Mouse (Mus musculus) stomach, embryonic 15.5 days (tissue): Measurements from ENCODE around the gene Noxo1. TPM values are rescaled to one million over a fixed set of nuclear protein-coding genes. Genes with fewer than 3 reads are reported as not detected.

Experiments
- ATAC-seq: fragments of 200-750 bp; cut with Nextera tagmentation; 2 replicates; pipeline ENCODE4 v1.8.0; 2017; ENCODE audit warnings: low read depth, moderate number of reproducible peaks, moderate TSS enrichment; ENCODE audit not compliant: insufficient read depth, low FRiP score
- H3K27ac ChIP-seq: fragments of 300-500 bp; sonication (generic); 2 replicates; pipeline ENCODE4 v1.5.1; 2015; ENCODE audit warnings: mild to moderate bottlenecking, inconsistent platforms
- H3K27me3 ChIP-seq: fragments of 300-500 bp; sonication (generic); replicated peaks from 2 replicates; pipeline ENCODE4 v1.6.1; 2015; ENCODE audit warnings: inconsistent platforms
- H3K36me3 ChIP-seq: fragments of 300-500 bp; sonication (generic); 2 replicates; pipeline ENCODE4 v1.6.1; 2015; ENCODE audit warnings: inconsistent platforms
- H3K4me1 ChIP-seq: fragments of 300-500 bp; sonication (generic); 2 replicates; pipeline ENCODE4 v1.6.1; 2015; ENCODE audit warnings: inconsistent platforms
- H3K4me2 ChIP-seq: fragments of 300-500 bp; sonication (generic); 2 replicates; pipeline ENCODE4 v1.6.1; 2015; ENCODE audit warnings: mild to moderate bottlenecking, inconsistent platforms
- H3K4me3 ChIP-seq: fragments of 300-500 bp; sonication (generic); replicated peaks from 2 replicates; pipeline ENCODE4 v1.5.1; 2015; ENCODE audit warnings: inconsistent platforms
- H3K9ac ChIP-seq: fragments of 300-500 bp; sonication (generic); 2 replicates; pipeline ENCODE4 v1.6.1; 2015; ENCODE audit warnings: inconsistent platforms
- H3K9me3 ChIP-seq: fragments of 300-500 bp; sonication (generic); 2 replicates; pipeline ENCODE4 v1.6.1; 2016; ENCODE audit warnings: inconsistent platforms
- WGBS: fragments of 180-500 bp; shearing (Covaris S2); methylation state at CpG from one replicate; pipeline ENCODE4 v1.1.7; 2015; 5-methylcytosine and 5-hydroxymethylcytosine counted together
- polyA plus RNA-seq: library from polyadenylated mRNA; unstranded; fragments of >200 nt; fragmentation: Nextera tagmentation; extraction: Ambion mirVana; gene quantifications from 2 replicates; pipeline ENCODE4 v1.2.1, GENCODE M21; 2015

The Noxo1 gene
- polyA plus RNA-seq, 1 experiment from 2014 or later: 3.5 TPM

GRCm38 (mm10) chr17:24722220-24722924 is 26.3 kb downstream of the Noxo1 start:
- Histone ChIP-seq H3K4me3 (peak overlapping the region; percentile 86; the same call in 1 of the 2 replicates), H3K27me3 (no peaks in the 10 kb centered on the region), H3K36me3 (peaks cover 19% of the 10 kb centered on the region), H3K9ac (no peak overlapping the region), H3K9me3 (no peaks in the 10 kb centered on the region), H3K4me1 (peaks cover 20% of the 10 kb centered on the region), H3K27ac (peak overlapping the region; percentile 90; the same call in 1 of the 2 replicates), H3K4me2 (peak overlapping the region; percentile 80)
- 30% methylated on average over 13 of the region's 13 CpGs for WGBS
- no peak for ATAC-seq

GRCm38 (mm10) chr17:24723122-24723880 is 27.3 kb downstream of the Noxo1 start:
- H3K9me3 ChIP-seq: no peaks in the 10 kb centered on the region
- peaks cover 20% of the 10 kb centered on the region for H3K4me1 ChIP-seq
- peak overlapping the region; percentile 77 for H3K9ac ChIP-seq
- peak overlapping the region; percentile 80 for H3K4me2 ChIP-seq
- no peak for ATAC-seq
- H3K4me3 ChIP-seq: peak overlapping the region; percentile 86
- H3K27me3 ChIP-seq: no peaks in the 10 kb centered on the region
- peak overlapping the region; percentile 90 for H3K27ac ChIP-seq
- H3K36me3 ChIP-seq: peaks cover 18% of the 10 kb centered on the region
- WGBS: 2% methylated on average over 12 of the region's 12 CpGs

GRCm38 (mm10) chr17:24723881-24724180 is 27.8 kb downstream of the Noxo1 start:
- Histone ChIP-seq H3K4me3 (peak overlapping the region; percentile 86), H3K27ac (peak overlapping the region; percentile 90), H3K9me3 (no peaks in the 10 kb centered on the region), H3K4me1 (peaks cover 20% of the 10 kb centered on the region), H3K4me2 (peak overlapping the region; percentile 80), H3K9ac (peak overlapping the region; percentile 77), H3K36me3 (peaks cover 14% of the 10 kb centered on the region), H3K27me3 (no peaks in the 10 kb centered on the region)
- ATAC-seq: peak; percentile 3; the same call in 1 of the 2 replicates
- WGBS: 0% methylated on average over 15 of the region's 15 CpGs

- ATAC-seq: peak; percentile 73
- Histone ChIP-seq H3K4me1 (peaks cover 20% of the 10 kb centered on the region), H3K9me3 (no peaks in the 10 kb centered on the region), H3K4me2 (peak within 1 kb of the TSS; percentile 80), H3K27me3 (no peaks in the 10 kb centered on the region), H3K4me3 (peak within 1 kb of the TSS; percentile 86), H3K27ac (peak within 1 kb of the TSS; percentile 90), H3K9ac (peak within 1 kb of the TSS; percentile 77), H3K36me3 (peaks cover 14% of the 10 kb centered on the region)
- under 1% methylated on average over 30 of the region's 30 CpGs for WGBS
These were observed 28.1 kb downstream of the Noxo1 start, which contains the start of gene Ndufb10 for GRCm38 (mm10) chr17:24724184-24724583. Gene Ndufb10 (minus strand): TSS chr17:24724478.

- WGBS: 76% methylated on average over 3 of the region's 3 CpGs
These were observed 29.8 kb downstream of the Noxo1 start for GRCm38 (mm10) chr17:24725637-24726390.

GRCm38 (mm10) chr17:24727618-24728017 is 31.6 kb downstream of the Noxo1 start, which contains the start of gene Rpl3l:
Gene Rpl3l (plus strand): TSS chr17:24727820.
- WGBS: 63% methylated on average over 2 of the region's 2 CpGs
- H3K9ac ChIP-seq: no peak within 1 kb of the TSS
- 0 out of 2 replicates have a peak, but pooled peaks cover 2% of the 10 kb centered on the region for H3K36me3 ChIP-seq
- no peaks in the 10 kb centered on the region for H3K9me3 ChIP-seq
- H3K4me3 ChIP-seq: no peak within 1 kb of the TSS
- H3K27me3 ChIP-seq: no peaks in the 10 kb centered on the region
- no peak within 1 kb of the TSS for H3K27ac ChIP-seq
- no peak within 1 kb of the TSS for H3K4me2 ChIP-seq
- no peak for ATAC-seq
- peaks cover 6% of the 10 kb centered on the region for H3K4me1 ChIP-seq

More at GRCm38 (mm10) chr17:24725637-24726390, 29.8 kb downstream of the Noxo1 start:
- peaks cover 14% of the 10 kb centered on the region for H3K36me3 ChIP-seq
- no peaks in the 10 kb centered on the region for H3K27me3 ChIP-seq
- no peak overlapping the region for H3K9ac ChIP-seq
- H3K4me1 ChIP-seq: peaks cover 20% of the 10 kb centered on the region
- H3K9me3 ChIP-seq: no peaks in the 10 kb centered on the region
- H3K4me2 ChIP-seq: no peak overlapping the region
- no peak for ATAC-seq
- no peak overlapping the region for H3K4me3 ChIP-seq
- H3K27ac ChIP-seq: no peak overlapping the region

GRCm38 (mm10) chr17:24728184-24728583 is 32.1 kb downstream of the Noxo1 start:
- Histone ChIP-seq H3K9me3 (no peaks in the 10 kb centered on the region), H3K27ac (no peak overlapping the region), H3K9ac (no peak overlapping the region), H3K4me1 (peaks cover 2% of the 10 kb centered on the region), H3K36me3 (no peaks in the 10 kb centered on the region), H3K4me2 (no peak overlapping the region), H3K4me3 (no peak overlapping the region), H3K27me3 (no peaks in the 10 kb centered on the region)
- ATAC-seq: no peak
- 69% methylated on average over 17 of the region's 17 CpGs for WGBS

- Histone ChIP-seq H3K36me3 (no peaks in the 10 kb centered on the region), H3K4me2 (no peak overlapping the region), H3K27me3 (no peaks in the 10 kb centered on the region), H3K27ac (no peak overlapping the region), H3K9me3 (no peaks in the 10 kb centered on the region), H3K4me3 (no peak overlapping the region), H3K4me1 (no peaks in the 10 kb centered on the region), H3K9ac (no peak overlapping the region)
- ATAC-seq: no peak
- WGBS: 56% methylated on average over 6 of the region's 6 CpGs
These were observed 33.0 kb downstream of the Noxo1 start for GRCm38 (mm10) chr17:24729067-24729466.

- H3K9ac ChIP-seq: no peak overlapping the region
- no peak for ATAC-seq
- H3K27me3 ChIP-seq: no peaks in the 10 kb centered on the region
- no peak overlapping the region for H3K4me2 ChIP-seq
- no peak overlapping the region for H3K27ac ChIP-seq
- 0 out of 2 replicates have a peak, but pooled peaks cover 3% of the 10 kb centered on the region for H3K4me1 ChIP-seq
- H3K9me3 ChIP-seq: no peaks in the 10 kb centered on the region
- no peaks in the 10 kb centered on the region for H3K36me3 ChIP-seq
- 81% methylated on average over 14 of the region's 14 CpGs for WGBS
- no peak overlapping the region for H3K4me3 ChIP-seq
These were observed 34.8 kb downstream of the Noxo1 start for GRCm38 (mm10) chr17:24730787-24731186.

- Histone ChIP-seq H3K36me3 (no peaks in the 10 kb centered on the region), H3K27me3 (no peaks in the 10 kb centered on the region), H3K4me1 (peaks cover 11% of the 10 kb centered on the region; the same call in 1 of the 2 replicates), H3K9ac (no peak overlapping the region), H3K4me3 (no peak overlapping the region), H3K4me2 (no peak overlapping the region), H3K27ac (no peak overlapping the region), H3K9me3 (no peaks in the 10 kb centered on the region)
- WGBS: 76% methylated on average over 12 of the region's 12 CpGs
- ATAC-seq: no peak
These were observed 36.4 kb downstream of the Noxo1 start for GRCm38 (mm10) chr17:24732233-24732935.

GRCm38 (mm10) chr17:24733434-24734050 is 37.5 kb downstream of the Noxo1 start:
- Histone ChIP-seq H3K4me3 (no peak overlapping the region), H3K27me3 (no peaks in the 10 kb centered on the region), H3K4me2 (no peak overlapping the region), H3K9me3 (no peaks in the 10 kb centered on the region), H3K9ac (no peak overlapping the region), H3K27ac (no peak overlapping the region), H3K4me1 (peaks cover 11% of the 10 kb centered on the region; the same call in 1 of the 2 replicates), H3K36me3 (no peaks in the 10 kb centered on the region)
- 87% methylated on average over 21 of the region's 21 CpGs for WGBS
- no peak for ATAC-seq
